Mouse (Mus musculus) liver, embryonic 14.5 days (tissue): ENCODE results near the gene E330009J07Rik. TPM values are rescaled to one million over a fixed set of nuclear protein-coding genes. Genes with fewer than 3 reads are reported as not detected.

Experiments
- ATAC-seq: fragments of 200-750 bp; cut with Nextera tagmentation; 2 replicates; pipeline ENCODE4 v1.8.0; 2017; ENCODE audit warnings: moderate number of reproducible peaks, mild to moderate bottlenecking, moderate library complexity; ENCODE audit not compliant: insufficient read depth
- DNase-seq, 3 experiments: peaks; one replicate each; pipeline ENCODE4 v3.0.0-alpha.2; 2012 to 2013; ENCODE audit warnings: low read depth in 3 of 3, low spot score in 3 of 3
- H3K27ac ChIP-seq: fragments of 300-500 bp; sonication (generic); 2 replicates; pipeline ENCODE4 v1.5.1; 2014; ENCODE audit warnings: moderate library complexity, mild to moderate bottlenecking, control low read depth, inconsistent platforms
- H3K27me3 ChIP-seq: fragments of 300-500 bp; sonication (generic); 2 replicates; pipeline ENCODE4 v1.6.1; 2014; ENCODE audit warnings: mild to moderate bottlenecking, low read length, moderate library complexity; ENCODE audit not compliant: control insufficient read depth, insufficient read depth
- H3K36me3 ChIP-seq: fragments of 300-500 bp; sonication (generic); replicated peaks from 2 replicates; pipeline ENCODE4 v1.6.1; 2014; ENCODE audit warnings: low read depth; ENCODE audit not compliant: control insufficient read depth, insufficient read depth
- H3K4me1 ChIP-seq, 2 experiments: fragments of 200-500 bp in 1 of 2; fragments of 300-500 bp in 1 of 2; sonication (generic) in 1 of 2; replicated peaks; 2 replicates each; pipeline ENCODE4 v1.6.1; 2012 to 2014; ENCODE audit warnings: antibody characterized with exemption in 1 of 2, inconsistent platforms in 1 of 2, low read length in 1 of 2; ENCODE audit not compliant: control insufficient read depth in 2 of 2, insufficient read depth in 2 of 2
- H3K4me2 ChIP-seq: fragments of 300-500 bp; sonication (generic); 2 replicates; pipeline ENCODE4 v1.6.1; 2014; ENCODE audit warnings: low read depth, mild to moderate bottlenecking, control low read depth, moderate library complexity
- H3K4me3 ChIP-seq, 2 experiments: fragments of 200-500 bp in 1 of 2; fragments of 300-500 bp in 1 of 2; sonication (generic) in 1 of 2; 2 replicates each; pipeline ENCODE4 v1.5.1; 2012 to 2014; ENCODE audit warnings: low read depth in 2 of 2, low read length in 2 of 2, mild to moderate bottlenecking in 2 of 2, control low read depth in 1 of 2, inconsistent platforms in 1 of 2, moderate library complexity in 1 of 2; ENCODE audit not compliant: insufficient read depth in 1 of 2
- H3K9ac ChIP-seq: fragments of 300-500 bp; sonication (generic); replicated peaks from 2 replicates; pipeline ENCODE4 v1.6.1; 2014; ENCODE audit warnings: mild to moderate bottlenecking, control low read depth, moderate library complexity
- H3K9me3 ChIP-seq: fragments of 300-500 bp; sonication (generic); 2 replicates; pipeline ENCODE4 v1.6.1; 2016; ENCODE audit warnings: low read length, mixed read lengths; ENCODE audit not compliant: control insufficient read depth
- CTCF ChIP-seq: IDR thresholded peaks from 2 replicates; pipeline ENCODE4 v1.5.1; 2016; ENCODE audit warnings: antibody characterized with exemption, low read depth, control low read depth
- EP300 ChIP-seq: IDR thresholded peaks from 2 replicates; pipeline ENCODE4 v1.6.1; 2016; ENCODE audit warnings: antibody characterized with exemption, low read depth
- WGBS: fragments of 180-500 bp; shearing (Covaris S2); extraction: QIAGEN DNeasy Blood & Tissue Kit; methylation state at CpG from one replicate; pipeline ENCODE4 v1.1.7; 2014; ENCODE audit not compliant: insufficient replicate concordance; 5-methylcytosine and 5-hydroxymethylcytosine counted together
- polyA plus RNA-seq, 2 experiments: library from polyadenylated mRNA; depleted of rRNA in 1 of 2; stranded (reverse) in 1 of 2; unstranded in 1 of 2; fragments of >200 nt; fragmentation: Nextera tagmentation in 1 of 2; extraction: Ambion mirVana in 1 of 2; gene quantifications; 2 replicates each; pipeline versions ENCODE4 v1.2.1 to v1.2.3; 2012 to 2014

E330009J07Rik gene
- polyA plus RNA-seq, 2 experiments, result 0.57 to 0.67 TPM

GRCm38 (mm10) chr6:40470916-40471719 lies 35.2 kb upstream of the E330009J07Rik start, which contains the start of gene Ssbp1:
TSS of gene Ssbp1 (plus strand) at chr6:40471352.
- peak; percentile 63; the same call in 1 of the 2 replicates for TF ChIP-seq EP300
- TF ChIP-seq CTCF, result peak; percentile 32
- H3K36me3 ChIP-seq, result peaks cover 14% of the 10 kb centered on the region
- WGBS, result under 1% methylated on average over 54 of the region's 54 CpGs

GRCm38 (mm10) chr6:40465710-40466109 lies 29.8 kb upstream of the E330009J07Rik start:
- Histone ChIP-seq H3K27ac (no peak overlapping the region), H3K9ac (no peak overlapping the region), H3K4me2 (no peak overlapping the region), H3K27me3 (no peaks in the 10 kb centered on the region), H3K4me1 (no peaks in the 10 kb centered on the region), H3K36me3 (no peaks in the 10 kb centered on the region), H3K4me3 (no peak overlapping the region), H3K9me3 (no peaks in the 10 kb centered on the region)
- WGBS, result 32% methylated on average over 6 of the region's 6 CpGs
- DNase-seq (no peak), ATAC-seq (no peak)
- TF ChIP-seq CTCF, result peak; percentile 40
- TF ChIP-seq EP300, result no peak

More at GRCm38 (mm10) chr6:40470916-40471719, 35.2 kb upstream of the E330009J07Rik start, which contains the start of gene Ssbp1:
- H3K4me3 ChIP-seq, result peak within 1 kb of the TSS; percentile 63 to 90
- H3K4me2 ChIP-seq, result peak within 1 kb of the TSS; percentile 77
- peaks cover 3 to 4% of the 10 kb centered on the region in 2 experiments; a peak in 3 of 4 replicates for H3K4me1 ChIP-seq
- no peaks in the 10 kb centered on the region for H3K27me3 ChIP-seq
- peak; percentile 94 for ATAC-seq
- no peak within 1 kb of the TSS for H3K27ac ChIP-seq
- peak within 1 kb of the TSS; percentile 71 for H3K9ac ChIP-seq
- DNase-seq, result peak; percentile 88 to 89 (median 89)
- no peaks in the 10 kb centered on the region for H3K9me3 ChIP-seq

DNA sequence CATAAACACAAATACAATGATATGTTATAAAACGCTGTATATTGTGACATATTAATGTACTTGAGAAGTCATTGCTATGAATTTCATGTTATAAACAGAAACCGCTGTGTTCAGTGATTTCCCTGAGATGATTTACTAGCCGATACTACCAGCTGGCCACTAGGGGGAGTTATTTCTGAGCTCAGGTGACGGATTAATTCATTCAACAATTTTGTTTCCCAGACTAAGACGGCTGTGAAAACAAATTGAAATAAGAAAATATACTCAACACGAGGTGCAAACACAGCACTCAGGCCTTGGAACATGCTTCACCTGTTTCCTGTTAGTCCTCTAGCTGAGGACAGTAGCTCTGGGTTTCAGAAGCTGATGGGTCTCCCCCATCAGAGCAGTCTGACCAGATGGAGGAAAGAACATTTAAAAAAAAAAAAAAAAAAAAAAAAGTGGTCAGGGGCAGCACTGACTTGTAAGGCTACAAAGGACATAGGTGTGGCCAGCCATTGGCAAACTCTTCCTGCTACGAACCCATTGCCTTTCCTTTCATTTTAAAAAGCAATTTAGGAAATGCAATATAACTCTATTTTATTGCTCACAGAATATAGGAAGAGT lies 18.6 kb upstream of the E330009J07Rik start:
- no peak for DNase-seq
- Histone ChIP-seq H3K4me3 (no peak overlapping the region), H3K27ac (no peak overlapping the region), H3K27me3 (no peaks in the 10 kb centered on the region), H3K4me2 (no peak overlapping the region), H3K9ac (no peak overlapping the region), H3K4me1 (no peaks in the 10 kb centered on the region), H3K9me3 (no peaks in the 10 kb centered on the region), H3K36me3 (no peaks in the 10 kb centered on the region)
- TF ChIP-seq EP300 (no peak), CTCF (peak; percentile 65)
- ATAC-seq, result no peak
- 18% methylated on average over 7 of the region's 7 CpGs for WGBS

DNA sequence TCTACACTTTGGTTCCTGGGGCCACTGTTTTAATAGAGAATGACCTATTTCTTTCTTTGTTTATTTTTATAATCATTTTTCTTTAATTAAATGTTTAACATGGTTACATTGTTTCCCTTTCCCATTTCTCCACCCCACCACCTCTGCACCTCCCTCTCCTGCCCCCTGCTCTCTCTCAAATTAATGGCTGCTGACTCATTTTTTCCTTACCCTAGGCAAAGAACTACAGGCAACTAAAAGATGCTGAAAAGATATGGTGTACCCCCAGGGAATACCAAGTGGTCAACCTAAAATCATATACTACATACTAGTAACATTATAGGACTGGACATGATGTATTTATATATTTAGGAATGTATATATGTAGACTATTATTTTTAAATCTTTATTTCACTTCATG lies 12.7 kb upstream of the E330009J07Rik start:
- DNase-seq (no peak), ATAC-seq (no peak)
- H3K4me3 ChIP-seq, result no peak overlapping the region
- H3K9me3 ChIP-seq, result no peaks in the 10 kb centered on the region
- TF ChIP-seq EP300 (no peak), CTCF (no peak)
- no peak overlapping the region for H3K27ac ChIP-seq
- H3K36me3 ChIP-seq, result no peaks in the 10 kb centered on the region
- no peak overlapping the region for H3K4me2 ChIP-seq
- H3K27me3 ChIP-seq, result no peaks in the 10 kb centered on the region
- H3K4me1 ChIP-seq, result no peaks in the 10 kb centered on the region
- H3K9ac ChIP-seq, result no peak overlapping the region

DNA sequence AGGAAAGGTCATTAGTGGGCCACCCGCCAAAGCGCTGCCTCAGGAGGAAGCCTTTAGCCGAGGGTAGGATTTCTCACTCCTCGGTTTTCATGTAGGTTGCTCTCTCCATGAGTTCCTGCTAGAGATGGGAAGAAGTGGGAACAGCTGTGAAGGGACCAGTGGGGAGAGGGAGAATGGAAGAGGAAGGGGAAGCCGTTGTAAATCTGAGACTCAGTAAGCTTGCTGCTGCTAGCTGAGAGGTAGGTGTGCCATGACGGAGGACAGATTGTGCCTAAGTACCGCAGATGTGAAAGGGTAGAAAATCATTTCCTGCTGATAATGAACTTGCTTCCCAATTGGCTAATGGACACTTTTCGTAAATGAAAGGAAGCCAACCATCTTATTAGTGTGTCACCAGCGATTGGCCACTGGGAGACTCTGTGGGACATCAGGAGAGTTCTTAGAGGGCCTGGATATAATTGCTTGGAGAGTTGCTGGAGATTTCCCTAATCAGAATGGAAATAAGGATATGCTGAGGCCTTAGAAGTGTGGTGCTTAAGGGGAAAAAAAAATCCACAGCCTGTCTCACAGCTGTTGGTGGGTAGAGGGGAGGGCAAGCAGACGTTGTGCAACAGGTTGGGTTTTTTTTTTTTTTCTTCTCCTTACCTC lies 7.5 kb upstream of the E330009J07Rik start:
- H3K4me2 ChIP-seq, result no peak overlapping the region
- no peak overlapping the region for H3K27ac ChIP-seq
- no peaks in the 10 kb centered on the region for H3K27me3 ChIP-seq
- H3K9ac ChIP-seq, result no peak overlapping the region
- ATAC-seq, result no peak
- no peak for DNase-seq
- H3K4me1 ChIP-seq, result no peaks in the 10 kb centered on the region
- no peaks in the 10 kb centered on the region for H3K36me3 ChIP-seq
- 22% methylated on average over 10 of the region's 10 CpGs for WGBS
- H3K9me3 ChIP-seq, result no peaks in the 10 kb centered on the region
- H3K4me3 ChIP-seq, result no peak overlapping the region
- TF ChIP-seq CTCF (no peak), EP300 (no peak)
